Mouse (Mus musculus) stomach, postnatal 0 days (tissue): ENCODE measurements around the gene Osbpl11.

Source experiments
- CTCF ChIP-seq: IDR thresholded peaks from 2 replicates; pipeline ENCODE4 v1.5.1; 2016; ENCODE audit warnings: antibody characterized with exemption, low read depth, mild to moderate bottlenecking, moderate library complexity
- EP300 ChIP-seq: optimal IDR thresholded peaks from 2 replicates; pipeline ENCODE3; 2016; ENCODE audit warnings: antibody characterized with exemption

DNA sequence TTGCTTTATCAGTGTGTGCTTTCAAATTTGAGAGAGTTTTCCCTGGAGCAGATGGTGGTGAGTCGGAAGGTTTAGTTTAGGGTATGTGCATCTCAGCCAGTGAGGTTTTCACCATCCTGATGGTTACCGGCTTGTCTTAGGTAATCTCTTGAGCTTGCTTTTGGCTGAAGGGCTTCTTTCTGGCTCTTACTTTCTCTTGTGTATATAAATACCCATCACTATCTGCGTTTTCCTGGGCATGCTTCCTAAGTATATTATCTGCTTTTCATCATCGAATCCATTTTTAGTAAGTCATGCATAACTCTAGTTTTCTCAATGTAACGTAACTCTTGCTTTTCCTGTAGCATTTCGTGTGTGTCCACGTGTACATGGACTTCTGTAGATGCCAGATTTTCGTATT is 76.0 kb downstream of the Osbpl11 start:
- TF ChIP-seq CTCF (no peak), EP300 (no peak)
